Mouse (Mus musculus) neural tube, embryonic 12.5 days (tissue): Measurements from ENCODE around the gene Ltf. TPM values are rescaled to one million over a fixed set of nuclear protein-coding genes. Genes with fewer than 3 reads are reported as not detected.

Experiments used
- polyA plus RNA-seq: library from polyadenylated mRNA; unstranded; fragments of >200 nt; fragmentation: Nextera tagmentation; extraction: Ambion mirVana; gene quantifications from 2 replicates; pipeline ENCODE4 v1.2.1, GENCODE M21; 2016

The Ltf gene
- polyA plus RNA-seq, 1 experiment from 2014 or later, result 2.2 TPM

Other genes starting within 250 kb of the Ltf start
- not detected in 2 replicates for gene Prss42, start 221.1 kb upstream of the Ltf start, polyA plus RNA-seq
- gene Prss44, start 205.3 kb upstream of the Ltf start, polyA plus RNA-seq, result not detected in 2 replicates
- gene Prss43, start 192.6 kb upstream of the Ltf start, polyA plus RNA-seq, result not detected in 2 replicates
- gene Prss45, start 184.7 kb upstream of the Ltf start, polyA plus RNA-seq, result not detected in 2 replicates
- gene Prss46, start 174.8 kb upstream of the Ltf start, polyA plus RNA-seq, result not detected in 2 replicates
- gene Prss50, start 161.3 kb upstream of the Ltf start, polyA plus RNA-seq, result 0.28 TPM in 1 of 2 replicates, not detected in the other
- gene Als2cl, start 139.4 kb upstream of the Ltf start, polyA plus RNA-seq, result 1.00 and 1.2 TPM in 2 replicates
- gene Tmie, start 139.2 kb upstream of the Ltf start, polyA plus RNA-seq, result 0.70 and 1.1 TPM in 2 replicates
- gene Fam240a, start 102.4 kb upstream of the Ltf start, polyA plus RNA-seq, result not detected in 2 replicates
- not detected in 2 replicates for gene Tdgf1, start 73.1 kb upstream of the Ltf start, polyA plus RNA-seq
- gene Lrrc2, start 67.7 kb upstream of the Ltf start, polyA plus RNA-seq, result 0.41 and 0.48 TPM in 2 replicates
- gene Rtp3, start 28.7 kb upstream of the Ltf start, polyA plus RNA-seq, result not detected in 2 replicates
- gene Ccrl2, start 38.2 kb downstream of the Ltf start, polyA plus RNA-seq, result 0.70 and 0.72 TPM in 2 replicates
- 47.0 and 53.1 TPM in 2 replicates for gene Lrrfip2, start 98.3 kb downstream of the Ltf start, polyA plus RNA-seq